Mouse (Mus musculus): ENCODE results near the gene Prl3a1.

- TF ChIP-seq MAX (IDR thresholded peaks at IDR 0.05; ENCODE audit: low read length): no peak
- TF ChIP-seq POLR2A (IDR thresholded peaks at IDR 0.05; ENCODE audit: low read depth, low read length): no peak
- no peak for TF ChIP-seq RAD21 (IDR thresholded peaks at IDR 0.05; ENCODE audit: low read depth, low read length)
- TF ChIP-seq CTCF (conservative IDR thresholded peaks at IDR 0.05 in 1 of 2, IDR thresholded peaks at IDR 0.05 in 1 of 2; ENCODE audit: low read depth in 2 of 2, low read length in 2 of 2): no peak
- TF ChIP-seq CHD2 (IDR thresholded peaks at IDR 0.05; ENCODE audit: low read length): no peak
- TF ChIP-seq PAX5 (IDR thresholded peaks at IDR 0.05; ENCODE audit: low read length): no peak
- TF ChIP-seq ZMIZ1 (IDR thresholded peaks at IDR 0.05; ENCODE audit: low read depth, low read length): no peak
Measured at GRCm38 (mm10) chr13:27259136-27259535, at the start of gene Prl3a1.

Measured in CH12.LX (cell line).